ENCODE assay signal across 8 mouse cellular contexts in the genomic region with DNA sequence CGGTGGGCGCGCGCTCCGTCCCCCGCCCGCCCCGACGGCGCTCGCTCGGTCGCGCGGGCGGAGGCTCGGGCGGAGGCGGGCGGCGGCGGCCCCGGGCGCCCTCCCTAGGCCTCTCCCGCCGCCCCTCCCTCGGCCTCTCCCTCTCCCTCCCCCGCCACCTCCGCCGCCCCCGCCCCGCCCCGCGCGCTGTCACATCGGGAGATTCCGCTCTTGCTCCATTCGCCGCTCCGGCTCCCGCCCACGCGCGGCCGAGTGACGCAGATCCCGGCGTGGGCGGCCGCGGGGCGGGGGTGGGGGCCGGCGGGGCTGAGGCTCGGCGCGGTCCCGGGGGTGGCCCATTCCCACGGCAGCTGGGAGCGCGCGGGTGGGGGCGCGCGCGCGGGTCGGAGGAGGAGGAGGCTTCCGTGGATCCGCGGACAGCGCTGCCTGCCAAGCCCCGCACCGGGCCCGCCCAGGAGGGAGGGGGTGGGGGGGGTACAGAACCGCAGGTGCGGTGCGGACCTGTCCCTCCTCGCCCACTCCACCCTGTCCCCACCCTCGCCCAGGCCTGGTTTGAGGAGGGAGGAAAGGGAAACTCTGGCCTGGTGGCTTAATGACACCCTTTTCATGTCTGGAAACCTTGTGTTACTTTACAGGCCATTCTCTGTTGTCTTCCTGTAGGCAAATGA. TPM values are rescaled to one million over a fixed set of nuclear protein-coding genes. Genes with fewer than 3 reads are reported as not detected.
DNase-seq lines count a peak whose midpoint lies in the region; ATAC-seq and TF ChIP-seq lines count a peak whose summit lies in the region.

A gene (minus strand): TSS at position 366 of the 668 bp plus-strand sequence.

- H3K27me3 ChIP-seq in heart, embryonic 11.5 days (ENCODE audit: control insufficient read depth, insufficient read depth, low read length): no peaks in the 10 kb centered on the region
- no peaks in the 10 kb centered on the region for H3K27me3 ChIP-seq in kidney, embryonic 16.5 days (ENCODE audit: insufficient read depth, low read length)
- H3K27me3 ChIP-seq in liver, embryonic 12.5 days (replicated peaks): no peaks in the 10 kb centered on the region
- H3K27me3 ChIP-seq in splenic B cell, adult 2 months (ENCODE audit: control insufficient read depth, insufficient read depth, low read length, poor library complexity, severe bottlenecking): no peaks in the 10 kb centered on the region

- 2% methylated on average over 58 of the region's 80 CpGs for WGBS in bone marrow, adult 2 months
- 2% methylated on average over 30 of the region's 80 CpGs for WGBS in heart, embryonic 11.5 days (ENCODE audit: insufficient replicate concordance)
- under 1% methylated on average over 16 of the region's 80 CpGs for WGBS in kidney, embryonic 16.5 days
- WGBS in liver, embryonic 12.5 days (ENCODE audit: insufficient replicate concordance): under 1% methylated on average over 52 of the region's 80 CpGs

- DNase-seq in A20 (ENCODE audit: low read depth, low spot score): peak; percentile 75
- DNase-seq in naive thymus-derived CD4-positive, alpha-beta T cell, adult 2 months (ENCODE audit: low read depth): peak; percentile 90
- peak; percentile 89 for DNase-seq in splenic B cell, adult 2 months (ENCODE audit: low read depth, low spot score)

- no peaks in the 10 kb centered on the region for H3K36me3 ChIP-seq in heart, embryonic 11.5 days (ENCODE audit: control insufficient read depth, insufficient read depth, low read length)
- H3K36me3 ChIP-seq in kidney, embryonic 16.5 days (ENCODE audit: insufficient read depth, low read length): no peaks in the 10 kb centered on the region
- H3K36me3 ChIP-seq in liver, embryonic 12.5 days: no peaks in the 10 kb centered on the region
- H3K36me3 ChIP-seq in splenic B cell, adult 2 months (ENCODE audit: control insufficient read depth, insufficient read depth, low read length, poor library complexity, severe bottlenecking): no peaks in the 10 kb centered on the region

- H3K27ac ChIP-seq in bone marrow, adult 2 months (ENCODE audit: control insufficient read depth, insufficient read depth, low read depth, low read length, poor library complexity): peak within 1 kb of the TSS; percentile 94
- peak within 1 kb of the TSS; percentile 86 for H3K27ac ChIP-seq in embryonic fibroblast, embryonic 13.5 days (ENCODE audit: insufficient read depth, low read length)
- peak within 1 kb of the TSS; percentile 93 for H3K27ac ChIP-seq in heart, embryonic 11.5 days (ENCODE audit: low read depth, low read length)
- H3K27ac ChIP-seq in kidney, embryonic 16.5 days (ENCODE audit: low read length): peak within 1 kb of the TSS; percentile 85
- H3K27ac ChIP-seq in liver, embryonic 12.5 days: peak within 1 kb of the TSS; percentile 82

- TF ChIP-seq CTCF in bone marrow, adult 2 months (IDR thresholded peaks at IDR 0.05; ENCODE audit: control insufficient read depth, insufficient read depth, low read length): no peak
- TF ChIP-seq CTCF in embryonic fibroblast, embryonic 13.5 days (IDR thresholded peaks at IDR 0.05; ENCODE audit: borderline replicate concordance, insufficient read depth, low read length): no peak

- H3K4me2 ChIP-seq in heart, embryonic 11.5 days: peak within 1 kb of the TSS; percentile 78
- peak within 1 kb of the TSS; percentile 80 for H3K4me2 ChIP-seq in kidney, embryonic 16.5 days (replicated peaks; ENCODE audit: low read depth, low read length)
- peak within 1 kb of the TSS; percentile 92 for H3K4me2 ChIP-seq in liver, embryonic 12.5 days

- ATAC-seq in heart, embryonic 11.5 days (replicated peaks; ENCODE audit: insufficient number of reproducible peaks, low FRiP score, low TSS enrichment): peak; percentile 86
- ATAC-seq in kidney, embryonic 16.5 days (ENCODE audit: low FRiP score, low TSS enrichment): peak; percentile 92
- peak; percentile 90 for ATAC-seq in liver, embryonic 12.5 days

- no peaks in the 10 kb centered on the region; the same call in 1 of the 2 replicates for H3K4me1 ChIP-seq in bone marrow, adult 2 months (ENCODE audit: control insufficient read depth, insufficient read depth, low read length)
- peaks cover 11% of the 10 kb centered on the region for H3K4me1 ChIP-seq in embryonic fibroblast, embryonic 13.5 days (ENCODE audit: control insufficient read depth, insufficient read depth, low read length)
- peaks cover 13% of the 10 kb centered on the region for H3K4me1 ChIP-seq in heart, embryonic 11.5 days (ENCODE audit: control insufficient read depth, insufficient read depth, low read length)
- H3K4me1 ChIP-seq in kidney, embryonic 16.5 days (ENCODE audit: insufficient read depth, low read length): peaks cover 8% of the 10 kb centered on the region
- H3K4me1 ChIP-seq in liver, embryonic 12.5 days: peaks cover 36% of the 10 kb centered on the region

- peak within 1 kb of the TSS; percentile 94 for H3K9ac ChIP-seq in heart, embryonic 11.5 days (ENCODE audit: low read depth, low read length)
- H3K9ac ChIP-seq in kidney, embryonic 16.5 days (replicated peaks; ENCODE audit: low read length): peak within 1 kb of the TSS; percentile 96
- H3K9ac ChIP-seq in liver, embryonic 12.5 days: peak within 1 kb of the TSS; percentile 82

- peak within 1 kb of the TSS; percentile 82 for H3K4me3 ChIP-seq in bone marrow, adult 2 months (replicated peaks; ENCODE audit: control insufficient read depth, low read depth, low read length)
- peak within 1 kb of the TSS; percentile 92 for H3K4me3 ChIP-seq in embryonic fibroblast, embryonic 13.5 days (ENCODE audit: insufficient read depth, low read length)
- peak within 1 kb of the TSS; percentile 90 for H3K4me3 ChIP-seq in heart, embryonic 11.5 days (ENCODE audit: low read depth, low read length)
- peak within 1 kb of the TSS; percentile 91 for H3K4me3 ChIP-seq in kidney, embryonic 16.5 days (ENCODE audit: low read length)
- peak within 1 kb of the TSS; percentile 85 for H3K4me3 ChIP-seq in liver, embryonic 12.5 days

- H3K9me3 ChIP-seq in heart, embryonic 11.5 days (replicated peaks; ENCODE audit: control insufficient read depth, low read length): no peaks in the 10 kb centered on the region
- no peaks in the 10 kb centered on the region for H3K9me3 ChIP-seq in kidney, embryonic 16.5 days (ENCODE audit: low read length)
- H3K9me3 ChIP-seq in liver, embryonic 12.5 days (replicated peaks): no peaks in the 10 kb centered on the region

- TF ChIP-seq POLR2A in bone marrow, adult 2 months (IDR thresholded peaks at IDR 0.05; ENCODE audit: borderline replicate concordance, control insufficient read depth, low read depth, low read length): peak; percentile 12; the same call in 1 of the 2 replicates
- peak; percentile 19; the same call in 1 of the 2 replicates for TF ChIP-seq POLR2A in embryonic fibroblast, embryonic 13.5 days (IDR thresholded peaks at IDR 0.05; ENCODE audit: low read depth, low read length)

RNA-seq across cellular contexts. Expression of the gene that starts here (rescaled TPM):
- 7.1 and 20.7 TPM in 2 replicates for polyA plus RNA-seq in bone marrow, adult 2 months (2011; ENCODE audit: insufficient read depth, insufficient read length, low replicate concordance, missing spikeins)
- polyA plus RNA-seq in embryonic fibroblast, embryonic 13.5 days (2011; ENCODE audit: insufficient read length, low read depth, missing spikeins): 55.1 and 75.8 TPM in 2 replicates
- polyA plus RNA-seq in heart, embryonic 11.5 days (2014; fragmentation: Nextera tagmentation; extraction: Ambion mirVana): 29.5 and 31.4 TPM in 2 replicates
- 11.1 and 15.7 TPM in 2 replicates for polyA plus RNA-seq in kidney, embryonic 16.5 days (2015; fragmentation: Nextera tagmentation; extraction: Ambion mirVana)
- 17.4 and 18.0 TPM in 2 replicates for polyA plus RNA-seq in liver, embryonic 12.5 days (2016; fragmentation: Nextera tagmentation; extraction: Ambion mirVana)

Comparison
In these comparisons a context has a peak if more than half of its experiments do, and no peak if none do; other contexts are left out.
1. Peak in every context shown above with its lines: DNase-seq, ATAC-seq, H3K4me3 ChIP-seq and H3K27ac ChIP-seq.